Mouse (Mus musculus): ENCODE measurements around the gene Rad9a. TPM values are rescaled to one million over a fixed set of nuclear protein-coding genes. Genes with fewer than 3 reads are reported as not detected.
"Not testable (repeated sequence)": the region's sequence is repeated elsewhere in the genome, so short reads cannot be mapped to it uniquely, and the experiment has no call there.

Rad9a gene
- 1 to 10 TPM; 7.9 to 9.6 TPM for total RNA-seq (2021)
- long read RNA-seq, transcript Rad9a-201 (11 exons, 2,081 nt): major isoform, 5 of 9 reads
- long read RNA-seq, partial matches to known transcripts: 0 of 9 reads
- long read RNA-seq, other reads (novel, unspliced or antisense): 3 of 9 reads

- peak; percentile 91 to 97 for DNase-seq (ENCODE audit: low spot score in 2 of 2)
Measured at GRCm38 (mm10) chr19:4201291-4201909, at the start of gene Rad9a. Rad9a (minus strand) TSS chr19:4201662.

- DNase-seq (ENCODE audit: low spot score in 2 of 2): not testable (repeated sequence)
Measured at GRCm38 (mm10) chr19:4248683-4249082, 47.2 kb upstream of the Rad9a start.

DNA sequence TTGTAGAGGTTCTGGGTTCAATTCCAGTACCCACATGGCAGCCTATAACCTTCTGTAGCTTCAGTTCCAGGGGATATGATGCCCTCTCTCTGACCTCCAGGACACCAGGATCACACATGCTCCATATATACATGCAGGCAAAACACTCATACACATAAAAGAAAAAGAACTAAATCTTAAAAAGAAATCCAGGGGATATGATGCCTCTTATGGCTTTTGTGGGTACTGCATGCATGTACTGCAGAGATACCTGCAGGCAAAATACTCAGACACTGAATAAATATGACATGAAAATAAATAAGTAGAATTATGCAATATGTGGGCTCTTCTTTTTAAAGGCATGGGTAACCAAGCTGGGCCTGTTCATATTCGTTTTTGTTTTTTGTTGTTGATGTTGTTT is 45.5 kb upstream of the Rad9a start:
- DNase-seq (ENCODE audit: low spot score in 2 of 2): no peak

- DNase-seq (ENCODE audit: low spot score in 2 of 2): no peak
Measured at GRCm38 (mm10) chr19:4244775-4245174, 43.3 kb upstream of the Rad9a start.

DNA sequence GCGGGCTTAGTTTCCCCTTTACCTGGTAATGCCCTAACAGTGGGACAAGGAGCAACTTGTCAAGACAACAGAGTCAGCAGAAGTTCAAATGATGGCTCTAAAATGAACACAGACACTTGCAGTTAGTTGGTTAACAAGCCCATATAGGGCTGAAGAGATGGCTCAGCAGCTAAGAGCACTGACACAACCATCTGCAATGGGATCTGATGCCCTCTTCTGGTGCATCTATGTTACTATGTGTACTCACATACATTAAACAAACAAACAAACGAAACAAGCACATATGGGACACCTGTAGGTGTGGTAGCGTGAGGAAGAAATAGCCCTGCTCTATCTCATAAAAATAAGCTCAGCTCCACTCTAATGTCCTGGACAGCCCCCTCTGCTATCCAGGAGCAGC is 41.0 kb upstream of the Rad9a start:
- DNase-seq (ENCODE audit: low spot score in 2 of 2): no peak

DNA sequence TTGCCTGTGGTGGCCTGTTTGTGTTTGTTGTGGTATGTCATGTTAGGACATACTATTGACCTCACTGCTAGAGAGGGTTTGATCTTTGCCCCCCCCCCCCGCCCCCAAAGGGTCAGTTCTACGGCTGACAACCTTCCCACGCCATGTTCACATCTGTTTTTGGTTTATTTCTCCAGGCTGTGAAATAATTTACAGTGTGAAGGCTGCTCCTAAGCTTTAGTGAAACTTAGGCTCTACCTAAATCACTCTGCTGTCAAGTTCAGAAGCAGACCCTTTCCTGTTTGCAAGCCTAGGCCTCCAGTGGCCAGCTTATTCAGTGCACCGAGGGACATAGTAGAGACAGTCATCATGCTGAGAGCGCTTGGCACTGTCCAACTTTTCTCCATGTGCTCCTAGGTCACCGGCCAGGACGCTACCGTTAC is 38.8 kb upstream of the Rad9a start:
- DNase-seq (ENCODE audit: low spot score in 2 of 2): no peak

DNA sequence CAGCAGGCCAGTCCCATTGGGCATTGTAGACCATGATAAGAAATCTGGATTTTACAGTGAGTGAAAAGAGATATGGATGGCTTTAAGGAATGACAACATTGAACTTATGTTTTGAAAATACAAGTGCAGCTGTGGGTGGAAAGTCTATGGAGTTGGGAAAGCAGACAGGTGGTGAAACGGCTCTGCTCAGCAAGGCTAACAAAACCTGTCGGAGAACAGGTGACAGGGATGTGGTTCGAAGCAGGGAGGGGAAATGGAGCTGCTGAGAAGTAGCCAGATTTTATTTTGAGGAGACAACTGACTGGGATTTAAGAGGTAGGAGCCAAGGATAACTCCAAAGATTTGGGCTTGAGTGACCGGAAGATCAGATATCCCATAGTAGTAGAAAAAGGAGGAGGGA is 33.1 kb upstream of the Rad9a start:
- DNase-seq (ENCODE audit: low spot score in 2 of 2): no peak

- no peak for DNase-seq (ENCODE audit: low spot score in 2 of 2)
Measured at GRCm38 (mm10) chr19:4232651-4233050, 31.2 kb upstream of the Rad9a start.

DNA sequence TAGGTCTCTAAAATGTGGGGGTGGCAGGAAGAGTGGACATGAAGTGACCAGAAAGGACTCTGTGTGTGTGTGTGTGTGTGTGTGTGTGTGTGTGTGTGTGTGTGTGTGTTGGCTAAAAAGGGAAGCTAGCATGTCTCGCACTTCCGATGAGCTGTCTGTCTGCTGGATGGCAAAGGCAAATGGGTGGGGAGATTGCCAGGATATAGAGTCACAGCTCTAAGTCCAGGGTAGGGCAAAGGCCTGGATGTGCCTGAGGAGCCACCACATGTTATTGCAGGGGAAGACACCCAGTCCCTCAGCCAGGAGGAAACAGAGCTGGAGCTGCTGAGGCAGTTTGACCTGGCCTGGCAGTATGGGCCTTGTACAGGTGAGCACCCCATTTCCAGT is 30.7 kb upstream of the Rad9a start:
- DNase-seq (ENCODE audit: low spot score in 2 of 2): no peak

DNA sequence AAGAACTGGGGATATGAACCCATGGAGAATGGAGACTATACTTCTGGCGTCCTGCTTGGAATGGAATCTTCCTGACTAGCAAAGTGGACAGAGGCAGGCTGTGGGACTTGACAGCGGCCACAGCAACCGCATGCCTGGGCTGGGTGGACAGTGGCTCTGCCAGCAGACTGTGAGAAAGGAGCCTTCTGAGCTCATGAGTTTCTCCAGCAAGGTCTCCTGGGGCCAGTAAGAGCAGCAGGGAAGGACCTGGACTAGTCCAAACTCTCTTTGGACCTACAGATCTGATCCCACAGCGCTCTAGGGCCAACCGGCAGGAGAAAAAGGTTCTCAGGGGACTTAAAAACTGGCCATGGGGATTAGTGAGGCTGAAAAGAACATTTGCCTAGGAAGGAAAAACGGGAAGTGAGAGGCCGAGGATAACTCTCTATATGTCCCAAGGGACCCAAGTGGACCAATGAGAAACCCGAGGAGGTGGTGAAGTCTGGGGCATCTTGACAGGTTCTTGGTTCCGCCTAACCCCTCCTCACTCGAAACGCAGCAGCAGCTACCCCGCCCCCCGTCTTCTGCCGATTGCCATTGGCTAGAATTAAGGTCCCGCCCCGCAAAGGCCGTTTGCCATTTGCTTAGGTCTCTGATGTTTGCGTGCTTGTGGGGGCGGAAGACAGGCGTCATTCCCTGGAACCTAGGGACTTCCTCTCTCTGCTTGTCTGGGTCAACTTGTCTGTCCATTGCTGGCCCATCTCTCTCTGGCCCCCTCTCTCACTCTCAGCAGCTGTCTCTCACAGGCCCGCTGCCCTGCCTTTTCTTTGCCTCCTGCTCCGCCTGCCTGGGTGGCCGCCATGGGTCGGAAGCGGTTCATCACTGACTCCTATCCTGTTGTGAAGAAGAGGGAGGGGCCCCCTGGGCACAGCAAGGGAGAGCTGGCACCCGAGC is 30.1 kb upstream of the Rad9a start, which contains the start of gene Pold4:
Gene Pold4 (plus strand): TSS at position 647 of the 933 bp plus-strand sequence.
- peak; percentile 93 to 98 for DNase-seq (ENCODE audit: low spot score in 2 of 2)

DNA sequence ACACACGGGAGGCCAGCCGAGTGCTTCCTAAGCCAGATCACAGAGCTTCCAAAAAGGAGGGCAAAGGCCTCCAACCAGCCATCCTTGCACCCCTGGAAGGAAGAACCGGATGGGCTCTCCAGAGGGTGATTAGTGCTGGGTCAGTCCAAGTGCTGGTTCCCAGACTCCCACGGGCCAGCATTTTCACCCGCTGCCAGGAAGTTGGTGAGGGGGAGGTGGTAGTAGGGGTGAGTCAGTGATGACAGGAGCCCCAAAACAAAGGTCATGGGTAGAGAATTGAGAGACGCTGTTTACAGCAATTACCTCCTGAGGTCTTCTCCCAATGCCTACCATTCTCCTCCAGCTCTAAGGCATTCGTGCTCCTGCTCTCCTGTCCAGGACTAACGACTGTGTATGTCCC is 29.0 kb upstream of the Rad9a start:
- DNase-seq (ENCODE audit: low spot score in 2 of 2): no peak

DNA sequence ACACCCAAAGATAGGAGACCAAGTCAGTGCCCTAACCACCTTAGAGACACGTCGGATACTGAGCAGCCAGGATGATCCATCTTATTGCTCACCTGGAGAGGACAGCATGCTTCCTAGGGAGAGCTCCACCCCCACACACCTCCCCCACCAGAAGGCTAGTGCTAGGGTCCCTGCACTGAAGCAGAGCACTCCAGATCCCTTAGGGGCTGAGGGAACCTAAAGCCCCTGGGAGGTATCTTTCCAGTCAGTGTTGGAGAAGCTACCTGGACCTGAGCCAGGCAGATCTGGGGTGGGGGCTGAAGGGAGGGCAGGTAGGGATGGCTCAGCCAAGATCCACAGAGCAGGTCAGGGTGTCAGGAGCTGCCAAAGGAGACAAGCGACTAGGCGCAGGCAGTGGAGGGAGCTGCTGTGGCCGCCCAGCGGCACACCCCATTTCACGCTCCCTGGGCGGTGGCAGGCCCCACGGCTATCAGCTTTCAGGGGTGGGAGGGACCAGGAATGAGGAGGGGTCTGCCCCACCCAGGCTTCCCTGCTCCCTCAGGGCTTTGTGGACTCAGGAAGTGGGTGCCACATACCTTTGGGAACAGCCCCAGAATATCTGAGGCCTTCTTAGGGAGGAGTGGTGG is 28.1 kb upstream of the Rad9a start:
- no peak for DNase-seq (ENCODE audit: low spot score in 2 of 2)

DNA sequence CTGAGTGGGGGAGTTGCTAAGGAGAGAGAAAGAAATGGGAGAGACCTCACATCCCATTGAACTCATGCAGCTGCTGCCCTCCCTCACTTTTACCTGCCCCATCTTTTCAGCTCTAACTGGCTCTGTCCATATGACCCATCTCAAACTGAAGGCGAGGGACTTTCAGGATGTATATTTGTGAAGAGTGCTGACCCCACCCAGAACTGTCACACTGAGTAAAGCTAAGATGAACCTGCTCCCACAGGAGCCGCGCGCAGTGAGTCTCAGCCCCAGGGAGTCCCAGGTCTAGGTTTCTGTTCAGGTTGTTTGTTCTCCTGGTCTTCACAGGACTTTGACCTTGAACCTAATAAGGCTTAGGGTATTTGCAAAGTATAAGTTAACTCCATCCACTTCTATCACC is 27.4 kb upstream of the Rad9a start:
- no peak for DNase-seq (ENCODE audit: low spot score in 2 of 2)

- DNase-seq (ENCODE audit: low spot score in 2 of 2): peak; percentile 56 to 81
Measured at GRCm38 (mm10) chr19:4227894-4228678, 26.6 kb upstream of the Rad9a start.

- DNase-seq (ENCODE audit: low spot score in 2 of 2): no peak
Measured at GRCm38 (mm10) chr19:4227446-4227845, 26.0 kb upstream of the Rad9a start.

DNA sequence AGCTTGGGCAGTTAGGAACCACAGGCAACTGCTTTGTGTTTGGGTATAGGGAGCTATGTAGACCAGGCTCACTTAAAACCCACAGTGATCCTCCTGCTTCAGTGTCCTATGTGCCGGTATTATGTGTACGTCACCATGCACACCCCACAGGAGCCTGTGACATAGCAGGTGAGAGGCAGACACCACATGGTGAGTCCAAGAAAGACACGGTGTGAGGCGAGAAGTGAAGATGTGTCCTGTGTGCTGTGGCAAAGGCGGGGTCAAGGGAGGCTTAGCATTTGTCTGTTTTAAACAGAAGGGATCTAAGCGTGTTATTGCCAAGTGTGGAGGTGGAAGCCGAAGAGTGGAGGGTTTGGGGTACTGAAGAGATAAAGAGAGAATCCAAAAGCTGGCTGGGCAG is 25.3 kb upstream of the Rad9a start:
- DNase-seq (ENCODE audit: low spot score in 2 of 2): no peak

GRCm38 (mm10) chr19:4222165-4222564 is 20.7 kb upstream of the Rad9a start:
- no peak for DNase-seq (ENCODE audit: low spot score in 2 of 2)

GRCm38 (mm10) chr19:4220957-4221743 is 19.7 kb upstream of the Rad9a start:
- no peak for DNase-seq (ENCODE audit: low spot score in 2 of 2)

GRCm38 (mm10) chr19:4220416-4220815 is 19.0 kb upstream of the Rad9a start:
- no peak for DNase-seq (ENCODE audit: low spot score in 2 of 2)

DNA sequence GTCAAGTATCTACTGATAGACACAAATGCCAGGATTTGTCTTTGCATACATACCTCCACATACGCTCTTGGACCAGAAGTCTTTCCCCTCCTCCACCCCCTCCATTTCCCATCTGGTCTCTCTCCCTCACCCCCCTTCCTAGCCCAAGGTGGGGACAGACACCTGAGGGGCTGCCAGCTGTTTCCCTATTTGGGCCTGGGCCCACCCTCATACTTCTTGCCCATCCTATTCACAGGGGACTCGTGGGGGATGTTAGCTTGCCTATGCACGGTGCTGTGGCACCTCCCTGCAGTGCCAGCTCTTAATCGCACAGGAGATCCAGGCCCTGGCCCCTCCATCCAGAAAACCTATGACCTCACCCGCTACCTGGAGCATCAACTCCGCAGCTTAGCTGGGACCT is 18.5 kb upstream of the Rad9a start:
- DNase-seq (ENCODE audit: low spot score in 2 of 2): no peak
